Mouse (Mus musculus): ENCODE results near the gene Tcl1.
A peak's percentile ranks its signal among the peaks of the same experiment; 100 is the strongest.
"Not testable (repeated sequence)": the region's sequence is repeated elsewhere in the genome, so short reads cannot be mapped to it uniquely, and the experiment has no call there.

Tcl1 gene

GRCm38 (mm10) chr12:105181040-105181644 is 41.5 kb downstream of the Tcl1 start:
- not testable (repeated sequence) for DNase-seq (ENCODE audit: low spot score)

- DNase-seq (ENCODE audit: low spot score), result not testable (repeated sequence)
Observed at GRCm38 (mm10) chr12:105176044-105176443, 46.5 kb downstream of the Tcl1 start, which contains the start of gene Tcl1b5. Gene Tcl1b5, plus strand, starts transcription at chr12:105176344.

- DNase-seq (ENCODE audit: low spot score), result peak; percentile 68
Observed at GRCm38 (mm10) chr12:105174318-105174717, 48.3 kb downstream of the Tcl1 start.

- no peak for DNase-seq (ENCODE audit: low spot score)
Observed at GRCm38 (mm10) chr12:105173366-105173765, 49.2 kb downstream of the Tcl1 start.
